Mouse (Mus musculus): ENCODE data around the gene Tas2r123.

Gene Tas2r123

GRCm38 (mm10) chr6:132846842-132847241 lies at the start of gene Tas2r123:
Gene Tas2r123 (plus strand): TSS chr6:132847142.
- no peak for DNase-seq (ENCODE audit: low spot score)

GRCm38 (mm10) chr6:132802518-132802917 lies 44.4 kb upstream of the Tas2r123 start, which contains the start of gene Tas2r117:
Gene Tas2r117 (plus strand): TSS chr6:132802818.
- no peak for DNase-seq (ENCODE audit: low spot score)

DNA sequence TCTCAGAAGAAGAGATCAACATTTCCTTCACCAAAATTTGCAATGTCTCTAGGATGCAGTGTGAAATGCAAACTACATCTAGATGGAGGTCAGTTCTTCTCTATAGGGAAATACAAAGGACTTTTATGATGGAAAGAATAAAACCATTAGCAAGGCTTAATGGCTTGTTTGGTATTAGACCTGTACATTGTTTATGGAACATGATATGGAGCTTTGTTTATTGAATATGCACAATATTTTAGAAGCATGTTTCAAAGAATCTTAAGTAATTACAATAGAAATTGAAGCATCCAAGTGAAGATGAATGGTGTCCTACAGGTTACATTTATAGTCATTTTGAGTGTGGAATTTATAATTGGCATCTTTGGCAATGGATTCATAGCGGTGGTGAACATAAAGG lies 8.2 kb downstream of the Tas2r123 start, which contains the start of gene Tas2r116:
Tas2r116 (plus strand) TSS at position 301 of the 400 bp plus-strand sequence.
- no peak for DNase-seq (ENCODE audit: low spot score)

GRCm38 (mm10) chr6:132867708-132868107 lies 20.8 kb downstream of the Tas2r123 start, which contains the start of gene Tas2r110:
Gene Tas2r110 (plus strand): TSS chr6:132868008.
- no peak for DNase-seq (ENCODE audit: low spot score)

- DNase-seq (ENCODE audit: low spot score): no peak
These were observed 45.8 kb downstream of the Tas2r123 start, which contains the start of gene Tas2r113 for GRCm38 (mm10) chr6:132892711-132893110. Gene Tas2r113 (plus strand): TSS chr6:132893011.

Measured in layer of hippocampus, adult 11-12 months (tissue).